Mouse (Mus musculus) liver, postnatal 0 days (tissue): ENCODE data around the gene Izumo1. TPM values are rescaled to one million over a fixed set of nuclear protein-coding genes. Genes with fewer than 3 reads are reported as not detected.

ENCODE experiments used
- ATAC-seq: fragments of 200-750 bp; cut with Nextera tagmentation; 2 replicates; pipeline ENCODE4 v1.8.0; 2017; ENCODE audit warnings: mild to moderate bottlenecking, moderate library complexity
- DNase-seq: peaks from one replicate; pipeline ENCODE4 v3.0.0-alpha.2; 2016
- H3K27ac ChIP-seq: fragments of 300-500 bp; sonication (generic); 2 replicates; pipeline ENCODE4 v1.5.1; 2014; ENCODE audit warnings: antibody characterized with exemption, moderate library complexity, mild to moderate bottlenecking, low read depth
- H3K27me3 ChIP-seq: fragments of 300-500 bp; sonication (generic); 2 replicates; pipeline ENCODE4 v1.6.1; 2014; ENCODE audit warnings: low read length, control low read depth, mixed read lengths; ENCODE audit not compliant: insufficient read depth
- H3K36me3 ChIP-seq: fragments of 300-500 bp; sonication (generic); replicated peaks from 2 replicates; pipeline ENCODE4 v1.6.1; 2014; ENCODE audit warnings: mild to moderate bottlenecking, control low read depth, low read length, moderate library complexity, mixed read lengths; ENCODE audit not compliant: insufficient read depth
- H3K4me1 ChIP-seq: fragments of 300-500 bp; sonication (generic); 2 replicates; pipeline ENCODE4 v1.6.1; 2014; ENCODE audit warnings: antibody characterized with exemption, mild to moderate bottlenecking, control low read depth; ENCODE audit not compliant: insufficient read depth
- H3K4me2 ChIP-seq: fragments of 300-500 bp; sonication (generic); 2 replicates; pipeline ENCODE4 v1.6.1; 2014; ENCODE audit warnings: low read depth, mild to moderate bottlenecking, low read length, moderate library complexity, mixed read lengths
- H3K4me3 ChIP-seq: fragments of 300-500 bp; sonication (generic); 2 replicates; pipeline ENCODE4 v1.5.1; 2014; ENCODE audit warnings: low read depth, low read length
- H3K9ac ChIP-seq: fragments of 300-500 bp; sonication (generic); replicated peaks from 2 replicates; pipeline ENCODE4 v1.6.1; 2014; ENCODE audit warnings: mild to moderate bottlenecking, moderate library complexity
- H3K9me3 ChIP-seq: fragments of 300-500 bp; sonication (generic); 2 replicates; pipeline ENCODE4 v1.6.1; 2016; ENCODE audit warnings: mild to moderate bottlenecking, control low read depth, low read length, mixed read lengths
- CTCF ChIP-seq: sonication (generic); IDR thresholded peaks from 2 replicates; pipeline ENCODE4 v1.5.1; 2016; ENCODE audit warnings: antibody characterized with exemption, low read depth
- EP300 ChIP-seq: IDR thresholded peaks from 2 replicates; pipeline ENCODE4 v1.6.1; 2016; ENCODE audit warnings: antibody characterized with exemption, low read depth, mild to moderate bottlenecking
- WGBS: fragments of 180-500 bp; shearing (Covaris S2); extraction: QIAGEN DNeasy Blood & Tissue Kit; methylation state at CpG from one replicate; pipeline ENCODE4 v1.1.7; 2014; ENCODE audit not compliant: insufficient replicate concordance; 5-methylcytosine and 5-hydroxymethylcytosine counted together
- polyA plus RNA-seq: library from polyadenylated mRNA; unstranded; fragments of >200 nt; fragmentation: Nextera tagmentation; extraction: Ambion mirVana; gene quantifications from 2 replicates; pipeline ENCODE4 v1.2.1, GENCODE M21; 2015

The Izumo1 gene
- polyA plus RNA-seq, 1 experiment from 2014 or later, result 0.09 TPM

DNA sequence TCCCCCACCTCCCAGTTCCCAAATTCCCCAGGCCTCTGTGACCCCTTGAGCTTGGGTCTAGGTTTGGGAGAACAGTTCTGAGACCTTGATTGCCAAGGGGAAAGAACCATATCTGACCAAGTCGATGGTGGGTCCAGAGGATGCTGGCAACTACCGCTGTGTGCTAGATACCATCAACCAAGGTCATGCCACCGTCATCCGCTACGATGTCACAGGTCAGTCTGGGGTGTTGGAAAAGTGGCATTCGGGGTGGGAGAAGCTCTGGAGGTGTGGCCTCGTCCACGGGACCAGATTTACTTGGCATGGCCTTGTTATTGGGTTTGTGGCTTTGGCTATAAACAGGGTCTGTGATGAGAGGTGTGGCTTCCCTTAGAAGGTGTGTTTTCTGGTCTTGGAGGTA lies 3.9 kb downstream of the Izumo1 start:
- DNase-seq, result no peak
- H3K27me3 ChIP-seq, result peaks cover 20% of the 10 kb centered on the region
- H3K4me3 ChIP-seq, result no peak overlapping the region
- H3K9ac ChIP-seq, result no peak overlapping the region
- TF ChIP-seq CTCF (no peak), EP300 (no peak)
- H3K27ac ChIP-seq, result no peak overlapping the region
- 75% methylated on average over 8 of the region's 8 CpGs for WGBS
- peaks cover 5% of the 10 kb centered on the region for H3K4me1 ChIP-seq
- no peaks in the 10 kb centered on the region for H3K9me3 ChIP-seq
- ATAC-seq, result no peak
- H3K4me2 ChIP-seq, result no peak overlapping the region
- H3K36me3 ChIP-seq, result no peaks in the 10 kb centered on the region

DNA sequence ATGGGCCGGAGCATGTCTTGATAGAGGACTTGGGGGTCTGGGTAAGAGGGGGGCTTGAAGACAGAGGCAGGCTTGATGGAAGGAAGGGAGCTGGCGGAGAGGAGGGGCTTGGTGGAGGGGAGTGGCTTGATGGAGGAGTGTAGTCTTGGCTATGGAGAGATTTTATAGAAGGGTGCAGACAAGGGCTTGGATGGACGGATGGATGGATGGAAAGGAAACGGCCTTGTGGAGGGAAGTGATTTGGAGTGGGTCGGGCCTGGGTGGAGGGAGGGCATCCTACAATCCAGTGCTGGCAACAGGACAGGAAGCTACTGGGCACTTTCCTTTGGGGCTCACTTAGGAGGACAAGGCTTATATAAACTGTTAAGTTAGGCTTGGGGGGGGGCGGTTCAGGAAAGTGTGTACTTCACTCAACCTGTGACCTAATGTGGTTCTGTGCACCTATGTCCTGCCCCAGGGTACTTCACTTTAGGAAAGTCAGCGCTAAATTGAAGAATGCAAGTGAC lies 5.0 kb downstream of the Izumo1 start:
- Histone ChIP-seq H3K36me3 (no peaks in the 10 kb centered on the region), H3K4me3 (no peak overlapping the region), H3K4me2 (no peak overlapping the region), H3K27me3 (peaks cover 20% of the 10 kb centered on the region), H3K9ac (no peak overlapping the region), H3K4me1 (peaks cover 5% of the 10 kb centered on the region), H3K27ac (peak overlapping the region; percentile 62; the same call in 1 of the 2 replicates), H3K9me3 (no peaks in the 10 kb centered on the region)
- 81% methylated on average over 7 of the region's 7 CpGs for WGBS
- no peak for TF ChIP-seq CTCF
- no peak for TF ChIP-seq EP300
- DNase-seq (no peak), ATAC-seq (no peak)

DNA sequence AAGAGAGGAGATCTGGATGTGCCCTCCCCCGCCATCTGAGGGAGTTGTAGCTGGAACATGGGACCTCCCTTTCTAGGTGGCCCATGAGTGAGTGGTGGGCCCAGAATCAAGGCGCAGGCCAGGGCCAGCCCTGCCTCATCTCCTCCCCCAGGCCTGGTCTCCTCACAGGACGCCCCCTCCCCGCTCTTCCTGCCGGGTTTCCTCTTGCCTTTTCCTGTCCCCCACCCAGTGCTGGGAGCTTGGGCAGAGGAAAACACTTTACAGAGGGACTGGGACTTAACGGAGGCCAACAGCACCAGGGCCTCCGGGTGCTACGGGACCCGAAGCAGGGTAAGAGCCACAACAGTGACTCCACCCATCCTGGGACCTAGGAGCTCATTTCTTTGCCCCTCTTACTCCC lies 5.7 kb downstream of the Izumo1 start, which contains the start of gene Rasip1:
Gene Rasip1, plus strand, starts transcription at position 228 of the 400 bp plus-strand sequence.
- peak within 1 kb of the TSS; percentile 50 for H3K4me3 ChIP-seq
- no peak for DNase-seq
- H3K9me3 ChIP-seq, result no peaks in the 10 kb centered on the region
- peak within 1 kb of the TSS; percentile 85 for H3K4me2 ChIP-seq
- H3K4me1 ChIP-seq, result peaks cover 6% of the 10 kb centered on the region
- H3K36me3 ChIP-seq, result no peaks in the 10 kb centered on the region
- H3K27ac ChIP-seq, result peak within 1 kb of the TSS; percentile 62
- peaks cover 24% of the 10 kb centered on the region for H3K27me3 ChIP-seq
- peak within 1 kb of the TSS; percentile 60 for H3K9ac ChIP-seq
- no peak for TF ChIP-seq EP300
- no peak for TF ChIP-seq CTCF
- ATAC-seq, result no peak
- WGBS, result 52% methylated on average over 9 of the region's 9 CpGs

DNA sequence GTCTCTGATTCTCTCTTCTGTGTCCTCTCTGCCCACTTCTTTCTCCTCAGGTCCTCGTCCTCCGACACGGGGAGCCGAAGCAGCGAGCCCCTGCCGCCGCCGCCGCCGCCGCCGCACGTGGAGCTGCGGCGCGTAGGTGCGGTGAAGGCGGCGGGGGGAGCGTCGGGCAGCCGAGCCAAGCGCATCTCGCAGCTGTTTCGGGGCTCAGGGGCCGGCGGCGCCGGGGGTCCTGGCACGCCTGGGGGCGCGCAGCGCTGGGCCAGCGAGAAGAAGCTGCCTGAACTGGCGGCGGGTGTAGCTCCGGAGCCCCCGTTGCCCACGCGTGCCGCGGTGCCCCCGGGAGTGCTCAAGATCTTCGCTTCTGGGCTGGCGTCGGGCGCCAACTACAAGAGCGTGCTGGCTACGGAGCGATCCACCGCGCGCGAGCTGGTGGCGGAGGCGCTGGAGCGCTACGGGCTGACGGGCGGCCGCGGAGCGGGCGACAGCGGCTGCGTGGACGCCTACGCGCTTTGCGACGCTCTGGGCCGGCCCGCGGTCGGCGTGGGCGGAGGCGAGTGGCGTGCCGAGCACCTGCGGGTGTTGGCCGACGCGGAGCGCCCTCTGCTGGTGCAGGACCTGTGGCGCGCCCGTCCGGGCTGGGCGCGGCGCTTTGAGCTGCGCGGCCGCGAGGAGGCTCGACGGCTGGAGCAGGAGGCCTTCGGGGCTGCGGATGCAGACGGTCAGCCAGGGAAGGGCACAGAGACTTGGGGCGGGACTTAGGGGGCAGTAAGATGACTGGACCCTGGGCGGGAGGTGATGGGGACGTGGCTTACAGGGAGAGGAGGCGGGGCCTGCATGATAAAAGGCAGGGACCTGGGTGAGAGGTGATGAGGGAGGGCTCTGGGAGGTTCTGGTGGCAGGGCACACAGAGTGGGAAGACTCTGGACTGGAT lies 7.0 kb downstream of the Izumo1 start:
- H3K36me3 ChIP-seq, result no peaks in the 10 kb centered on the region
- H3K27me3 ChIP-seq, result peaks cover 25% of the 10 kb centered on the region
- peak overlapping the region; percentile 37 for H3K27ac ChIP-seq
- DNase-seq (peak; percentile 92), ATAC-seq (peak; percentile 88)
- peaks cover 7% of the 10 kb centered on the region for H3K4me1 ChIP-seq
- no peaks in the 10 kb centered on the region for H3K9me3 ChIP-seq
- TF ChIP-seq EP300 (no peak), CTCF (peak; percentile 82)
- peak overlapping the region; percentile 60 for H3K9ac ChIP-seq
- WGBS, result 1% methylated on average over 94 of the region's 105 CpGs
- H3K4me2 ChIP-seq, result peak overlapping the region; percentile 85
- H3K4me3 ChIP-seq, result peak overlapping the region; percentile 50

DNA sequence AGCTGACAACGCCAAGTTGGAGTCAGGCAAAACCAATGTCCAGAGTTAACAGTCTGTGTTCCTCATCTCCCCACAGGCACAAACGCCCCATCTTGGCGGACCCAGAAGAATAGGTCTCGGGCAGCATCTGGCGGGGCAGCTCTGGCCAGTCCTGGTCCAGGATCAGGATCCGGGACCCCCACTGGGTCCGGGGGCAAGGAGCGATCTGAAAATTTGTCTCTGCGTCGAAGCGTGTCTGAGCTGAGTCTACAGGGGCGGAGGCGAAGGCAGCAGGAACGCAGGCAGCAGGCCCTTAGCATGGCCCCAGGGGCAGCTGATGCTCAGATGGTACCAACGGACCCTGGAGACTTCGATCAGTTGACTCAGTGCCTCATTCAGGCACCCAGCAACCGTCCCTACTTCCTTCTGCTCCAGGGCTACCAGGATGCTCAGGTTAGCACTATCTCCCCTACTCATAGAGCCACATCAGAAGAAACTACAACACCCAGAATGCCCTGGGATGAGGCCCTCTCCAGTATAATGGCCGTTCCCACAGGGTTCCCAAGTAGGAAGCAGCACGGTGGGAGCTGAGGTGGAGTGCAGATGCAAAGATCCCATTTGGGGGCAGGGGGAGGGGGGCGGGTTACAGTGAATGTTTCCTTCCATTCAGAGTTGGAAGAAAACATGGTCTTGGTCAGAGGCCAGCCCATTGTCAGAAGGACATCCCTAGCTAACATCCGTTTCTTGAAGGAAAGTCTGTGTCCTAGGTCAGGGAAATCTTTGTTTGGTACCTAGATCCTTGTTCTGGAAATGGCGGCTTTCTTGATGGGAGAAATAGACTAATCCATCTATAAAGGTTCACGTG lies 8.7 kb downstream of the Izumo1 start:
- no peak for TF ChIP-seq CTCF
- no peak for TF ChIP-seq EP300
- DNase-seq (no peak), ATAC-seq (no peak)
- Histone ChIP-seq H3K27ac (no peak overlapping the region), H3K4me1 (peaks cover 7% of the 10 kb centered on the region), H3K9me3 (no peaks in the 10 kb centered on the region), H3K27me3 (peaks cover 25% of the 10 kb centered on the region), H3K4me2 (no peak overlapping the region), H3K9ac (no peak overlapping the region), H3K4me3 (no peak overlapping the region), H3K36me3 (no peaks in the 10 kb centered on the region)
- 70% methylated on average over 22 of the region's 23 CpGs for WGBS

GRCm38 (mm10) chr7:45632499-45632898 lies 10.9 kb downstream of the Izumo1 start:
- peak; percentile 41 for DNase-seq
- Histone ChIP-seq H3K4me3 (no peak overlapping the region), H3K4me1 (peaks cover 7% of the 10 kb centered on the region), H3K9ac (no peak overlapping the region), H3K36me3 (no peaks in the 10 kb centered on the region), H3K27me3 (peaks cover 21% of the 10 kb centered on the region), H3K27ac (no peak overlapping the region), H3K4me2 (no peak overlapping the region), H3K9me3 (no peaks in the 10 kb centered on the region)
- ATAC-seq, result no peak
- TF ChIP-seq CTCF, result peak; percentile 29; the same call in 1 of the 2 replicates
- no peak for TF ChIP-seq EP300
- WGBS, result 43% methylated on average over 28 of the region's 35 CpGs
